Mouse (Mus musculus): ENCODE data around the gene Mpp1. TPM values are rescaled to one million over a fixed set of nuclear protein-coding genes. Genes with fewer than 3 reads are reported as not detected.

The Mpp1 gene
- polyA plus RNA-seq, 1 experiment from 2014 or later = 40.7 TPM

Other genes with a start within 250 kb of the Mpp1 start
- gene Gab3, start 45.6 kb downstream of the Mpp1 start, polyA plus RNA-seq (2016; fragmentation: Nextera tagmentation; extraction: Ambion mirVana) = 1.5 and 1.7 TPM in 2 replicates
- gene Dkc1, start 35.2 kb downstream of the Mpp1 start, polyA plus RNA-seq (2016; fragmentation: Nextera tagmentation; extraction: Ambion mirVana) = 130 and 133 TPM in 2 replicates
- not detected in 2 replicates for gene Smim9, start 32.8 kb upstream of the Mpp1 start, polyA plus RNA-seq (2016; fragmentation: Nextera tagmentation; extraction: Ambion mirVana)

All from embryonic facial prominence, embryonic 12.5 days (tissue).